Mouse (Mus musculus): ENCODE results near the gene Olfr1008.
"Not testable (repeated sequence)": the region's sequence is repeated elsewhere in the genome, so short reads cannot be mapped to it uniquely, and the experiment has no call there.

Olfr1008 gene

GRCm38 (mm10) chr2:85689131-85689530 is at the start of gene Olfr1008:
TSS of gene Olfr1008 (plus strand) at chr2:85689431.
- no peak for DNase-seq (ENCODE audit: extremely low spot score, low spot score)

- DNase-seq (ENCODE audit: extremely low spot score, low spot score) = no peak
Observed at GRCm38 (mm10) chr2:85650604-85651003, 38.6 kb upstream of the Olfr1008 start, which contains the start of gene Olfr1002. TSS of gene Olfr1002 (minus strand) at chr2:85650704.

GRCm38 (mm10) chr2:85664355-85664754 is 24.9 kb upstream of the Olfr1008 start, which contains the start of gene Olfr154:
TSS of gene Olfr154 (minus strand) at chr2:85664455.
- DNase-seq (ENCODE audit: extremely low spot score, low spot score) = not testable (repeated sequence)

GRCm38 (mm10) chr2:85678667-85679066 is 10.6 kb upstream of the Olfr1008 start, which contains the start of gene Olfr1006:
TSS of gene Olfr1006 (minus strand) at chr2:85678767.
- DNase-seq (ENCODE audit: extremely low spot score, low spot score) = no peak

GRCm38 (mm10) chr2:85710680-85711079 is 21.4 kb downstream of the Olfr1008 start:
- DNase-seq (ENCODE audit: extremely low spot score, low spot score) = not testable (repeated sequence)

- DNase-seq (ENCODE audit: extremely low spot score, low spot score) = no peak
Observed at GRCm38 (mm10) chr2:85711159-85711558, 21.9 kb downstream of the Olfr1008 start.

- DNase-seq (ENCODE audit: extremely low spot score, low spot score) = no peak
Observed at GRCm38 (mm10) chr2:85715119-85715518, 25.9 kb downstream of the Olfr1008 start, which contains the start of gene Olfr1009. TSS of gene Olfr1009 (plus strand) at chr2:85715419.

GRCm38 (mm10) chr2:85725793-85726192 is 36.6 kb downstream of the Olfr1008 start:
- DNase-seq (ENCODE audit: extremely low spot score, low spot score) = peak; percentile 17

Measured in neural tube, embryonic 10.5 days (tissue).